ENCODE assay signal across 23 mouse cellular contexts in the genomic region with DNA sequence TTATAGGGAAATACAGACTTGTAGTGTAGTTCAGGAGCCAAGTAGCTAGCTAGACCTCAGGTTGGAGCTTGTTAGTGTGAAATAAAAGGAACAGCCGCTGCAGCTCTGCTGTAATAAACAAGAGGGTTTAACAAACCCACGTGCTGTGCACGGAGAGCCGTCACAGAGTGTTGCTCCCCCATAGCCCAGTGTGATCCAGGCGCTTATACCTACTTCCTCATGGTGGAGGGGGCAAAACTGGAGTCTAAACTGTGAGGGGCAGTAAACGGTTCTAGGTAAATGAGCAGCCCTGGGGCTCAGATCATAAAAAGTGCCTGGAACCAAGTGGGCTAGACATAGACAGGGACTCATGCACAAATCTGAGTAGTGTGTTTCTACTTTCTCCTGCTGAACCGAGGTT.
DNase-seq lines count a peak whose midpoint lies in the region; ATAC-seq and TF ChIP-seq lines count a peak whose summit lies in the region.
"Had no signal": no experiment of that assay in that cellular context is flagged by ENCODE, and none has a peak within 500 bp of the region (broad histone marks: within the 10 kb centered on the region; RNA-seq: fewer than 3 reads in every experiment).

No protein-coding gene starts in this region.

- no peak overlapping the region for H3K4me3 ChIP-seq in heart, embryonic 12.5 days
- H3K4me3 ChIP-seq in liver, postnatal 0 days (ENCODE audit: low read depth, low read length), result no peak overlapping the region
- H3K4me3 ChIP-seq in liver, embryonic 11.5 days (ENCODE audit: low read depth, low read length), result no peak overlapping the region
- no peak overlapping the region for H3K4me3 ChIP-seq in limb, embryonic 13.5 days
- no peak overlapping the region for H3K4me3 ChIP-seq in hindbrain, embryonic 10.5 days
- H3K4me3 ChIP-seq: embryonic facial prominence, embryonic 13.5 days; erythroblast, embryonic 14.5 days; forebrain, embryonic 12.5 days; heart, adult 2 months; heart, embryonic 15.5 days had no signal

- no peak overlapping the region for H3K9ac ChIP-seq in heart, embryonic 12.5 days
- H3K9ac ChIP-seq in liver, postnatal 0 days (replicated peaks), result no peak overlapping the region
- H3K9ac ChIP-seq in liver, embryonic 11.5 days (ENCODE audit: low read depth, low read length), result no peak overlapping the region
- H3K9ac ChIP-seq in limb, embryonic 13.5 days, result no peak overlapping the region
- H3K9ac ChIP-seq: embryonic facial prominence, embryonic 13.5 days; forebrain, embryonic 12.5 days; heart, embryonic 15.5 days; hindbrain, embryonic 14.5 days; liver, embryonic 14.5 days had no signal

- peak; percentile 90 for DNase-seq in heart, adult 11 months
- DNase-seq in liver, postnatal 0 days, result peak; percentile 13
- no peak for DNase-seq in liver, embryonic 11.5 days (ENCODE audit: low spot score)
- peak; percentile 31 for DNase-seq in brain, adult 2 months (ENCODE audit: low read depth, low spot score)
- DNase-seq in hindbrain, embryonic 10.5 days (ENCODE audit: low spot score), result no peak
- DNase-seq: cerebellum, adult 9-10 months; heart, adult 2 months; heart, postnatal 36 days; kidney, adult 2 months; thymus, postnatal 14 days had no signal

- TF ChIP-seq CTCF in liver, postnatal 0 days (IDR thresholded peaks at IDR 0.05; ENCODE audit: low read depth), result no peak

- H3K36me3 ChIP-seq in heart, embryonic 12.5 days, result no peaks in the 10 kb centered on the region
- H3K36me3 ChIP-seq in liver, postnatal 0 days (replicated peaks; ENCODE audit: insufficient read depth, low read length), result no peaks in the 10 kb centered on the region
- no peaks in the 10 kb centered on the region for H3K36me3 ChIP-seq in liver, embryonic 11.5 days (ENCODE audit: control insufficient read depth, insufficient read depth, low read length)
- no peaks in the 10 kb centered on the region for H3K36me3 ChIP-seq in limb, embryonic 13.5 days
- no peaks in the 10 kb centered on the region for H3K36me3 ChIP-seq in hindbrain, embryonic 10.5 days
- H3K36me3 ChIP-seq: embryonic facial prominence, embryonic 13.5 days; forebrain, embryonic 12.5 days; heart, embryonic 15.5 days had no signal

- no peak for ATAC-seq in heart, embryonic 12.5 days (ENCODE audit: insufficient number of reproducible peaks, low FRiP score)
- ATAC-seq in liver, postnatal 0 days, result no peak
- no peak for ATAC-seq in liver, embryonic 11.5 days (replicated peaks; ENCODE audit: low FRiP score)
- peak; percentile 34; the same call in 1 of the 2 replicates for ATAC-seq in limb, embryonic 13.5 days (ENCODE audit: low FRiP score, low read depth)
- ATAC-seq: CD4-positive, CD25-positive, alpha-beta regulatory T cell, adult 4 months; inflammation-experienced regulatory T-cells, adult 6 months had no signal

- no peak overlapping the region for H3K27ac ChIP-seq in heart, embryonic 12.5 days (ENCODE audit: poor library complexity, severe bottlenecking)
- H3K27ac ChIP-seq in liver, postnatal 0 days (ENCODE audit: low read depth), result no peak overlapping the region
- H3K27ac ChIP-seq in liver, embryonic 11.5 days (ENCODE audit: low read depth, low read length), result no peak overlapping the region
- no peak overlapping the region for H3K27ac ChIP-seq in limb, embryonic 13.5 days
- no peak overlapping the region for H3K27ac ChIP-seq in hindbrain, embryonic 10.5 days
- H3K27ac ChIP-seq: embryonic facial prominence, embryonic 13.5 days; forebrain, embryonic 12.5 days; heart, adult 2 months; heart, embryonic 15.5 days; hindbrain, embryonic 14.5 days; kidney, postnatal 0 days; liver, embryonic 14.5 days; macrophage had no signal

- H3K9me3 ChIP-seq in heart, embryonic 12.5 days (replicated peaks), result no peaks in the 10 kb centered on the region
- no peaks in the 10 kb centered on the region for H3K9me3 ChIP-seq in liver, postnatal 0 days (ENCODE audit: low read length)
- no peaks in the 10 kb centered on the region for H3K9me3 ChIP-seq in liver, embryonic 11.5 days (ENCODE audit: control insufficient read depth, low read length)
- no peaks in the 10 kb centered on the region for H3K9me3 ChIP-seq in limb, embryonic 13.5 days
- no peaks in the 10 kb centered on the region for H3K9me3 ChIP-seq in hindbrain, embryonic 10.5 days
- H3K9me3 ChIP-seq: embryonic facial prominence, embryonic 13.5 days; forebrain, embryonic 12.5 days; heart, embryonic 15.5 days had no signal

- H3K27me3 ChIP-seq in heart, embryonic 12.5 days (replicated peaks), result no peaks in the 10 kb centered on the region
- no peaks in the 10 kb centered on the region for H3K27me3 ChIP-seq in liver, postnatal 0 days (ENCODE audit: insufficient read depth, low read length)
- no peaks in the 10 kb centered on the region for H3K27me3 ChIP-seq in liver, embryonic 11.5 days (replicated peaks; ENCODE audit: control insufficient read depth, insufficient read depth, low read length)
- no peaks in the 10 kb centered on the region for H3K27me3 ChIP-seq in limb, embryonic 13.5 days
- no peaks in the 10 kb centered on the region for H3K27me3 ChIP-seq in hindbrain, embryonic 10.5 days (ENCODE audit: insufficient read depth, poor library complexity, severe bottlenecking)
- H3K27me3 ChIP-seq: embryonic facial prominence, embryonic 13.5 days; forebrain, embryonic 12.5 days; heart, embryonic 15.5 days had no signal

- no peak for TF ChIP-seq EP300 in liver, postnatal 0 days (IDR thresholded peaks at IDR 0.05; ENCODE audit: low read depth)

- H3K4me2 ChIP-seq in heart, embryonic 12.5 days, result no peak overlapping the region
- H3K4me2 ChIP-seq in liver, postnatal 0 days (ENCODE audit: low read depth, low read length), result 0 out of 2 replicates have a peak overlapping the region, but pooled peaks have one; percentile 4
- no peak overlapping the region for H3K4me2 ChIP-seq in liver, embryonic 11.5 days
- H3K4me2 ChIP-seq in limb, embryonic 13.5 days (replicated peaks), result no peak overlapping the region
- H3K4me2 ChIP-seq: embryonic facial prominence, embryonic 13.5 days; forebrain, embryonic 12.5 days; heart, embryonic 15.5 days; hindbrain, embryonic 14.5 days; midbrain, embryonic 11.5 days had no signal

- 85% methylated on average over 7 of the region's 7 CpGs for WGBS in heart, embryonic 12.5 days
- WGBS in liver, postnatal 0 days (ENCODE audit: insufficient replicate concordance), result 51% methylated on average over 7 of the region's 7 CpGs
- 80% methylated on average over 7 of the region's 7 CpGs for WGBS in liver, embryonic 11.5 days
- 29% methylated on average over 7 of the region's 7 CpGs for WGBS in limb, embryonic 13.5 days
- WGBS in hindbrain, embryonic 10.5 days, result 89% methylated on average over 7 of the region's 7 CpGs

- peaks cover 22% of the 10 kb centered on the region for H3K4me1 ChIP-seq in heart, embryonic 12.5 days (replicated peaks)
- peaks cover 3% of the 10 kb centered on the region; the same call in 1 of the 2 replicates for H3K4me1 ChIP-seq in liver, postnatal 0 days (ENCODE audit: insufficient read depth)
- no peaks in the 10 kb centered on the region for H3K4me1 ChIP-seq in liver, embryonic 11.5 days (replicated peaks; ENCODE audit: control insufficient read depth, insufficient read depth, low read length)
- H3K4me1 ChIP-seq in limb, embryonic 13.5 days, result peaks cover 38% of the 10 kb centered on the region
- H3K4me1 ChIP-seq in hindbrain, embryonic 10.5 days (replicated peaks), result no peaks in the 10 kb centered on the region
- H3K4me1 ChIP-seq: forebrain, embryonic 12.5 days had no signal

Comparison
In these comparisons a context has a peak if more than half of its experiments do, and no peak if none do; other contexts are left out.
1. DNase-seq: peak in heart, adult 11 months (single experiment), liver, postnatal 0 days (single experiment) and brain, adult 2 months (single experiment); none in liver, embryonic 11.5 days (single experiment) and hindbrain, embryonic 10.5 days (single experiment).